Mouse (Mus musculus): ENCODE data around the gene Ddx3x. TPM values are rescaled to one million over a fixed set of nuclear protein-coding genes. Genes with fewer than 3 reads are reported as not detected.
A peak's percentile ranks its signal among the peaks of the same experiment; 100 is the strongest.

Gene Ddx3x
- polyA plus RNA-seq, 1 experiment from 2014 or later = 142 TPM

DNA sequence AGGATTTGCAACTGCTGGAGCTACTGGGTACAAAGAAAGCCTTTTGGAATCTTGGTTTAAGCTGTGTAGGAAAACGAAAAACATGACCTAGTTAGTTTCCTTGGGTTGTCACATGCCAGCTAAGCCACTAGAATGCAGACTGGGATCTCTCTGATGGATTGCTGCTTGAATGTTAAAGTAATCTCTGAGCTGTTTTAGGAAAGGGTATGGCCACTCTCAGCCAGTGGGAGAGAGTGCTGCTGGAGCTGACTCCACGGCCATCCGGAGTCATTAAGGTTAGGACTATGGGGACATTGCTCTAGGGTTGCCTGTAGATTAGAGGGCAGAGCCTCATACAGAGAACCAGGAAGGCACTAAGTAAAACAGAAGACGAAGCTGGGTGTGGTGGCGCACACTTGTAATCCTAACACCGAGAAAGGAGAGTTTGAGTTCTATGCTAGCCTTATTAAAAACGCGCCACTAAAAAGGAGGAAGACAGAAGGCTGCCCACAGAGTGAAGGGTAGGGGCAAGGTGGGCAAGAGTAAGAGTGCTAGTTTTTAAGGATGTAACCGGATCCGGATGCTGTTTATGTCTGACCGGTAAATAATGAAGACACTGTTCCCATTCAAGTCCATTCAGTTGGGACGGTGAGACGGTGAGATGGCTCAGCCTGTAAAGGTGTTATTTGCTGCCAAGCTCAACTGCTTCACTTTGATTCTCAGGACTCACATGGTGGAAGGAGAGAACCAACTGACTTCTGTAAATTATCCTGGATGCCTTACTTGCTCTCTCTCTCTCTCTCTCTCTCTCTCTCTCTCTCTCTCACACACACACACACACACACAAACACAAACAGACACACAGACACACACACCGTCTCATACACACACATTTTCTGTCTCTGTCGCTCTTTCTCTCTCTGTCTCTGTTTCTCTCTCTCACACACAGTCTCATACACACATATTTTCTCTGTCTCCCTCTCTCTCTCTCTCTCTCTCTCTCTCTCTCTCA lies 37.3 kb upstream of the Ddx3x start:
- peaks cover 15% of the 10 kb centered on the region; the same call in 1 of the 2 replicates for H3K4me1 ChIP-seq
- WGBS = 25% methylated on average over 15 of the region's 15 CpGs
- H3K27ac ChIP-seq = peak overlapping the region; percentile 99
- peak; percentile 28; the same call in 1 of the 2 replicates for ATAC-seq (ENCODE audit: insufficient number of reproducible peaks, insufficient read depth, low FRiP score, low TSS enrichment, low read depth)
- H3K4me2 ChIP-seq = peak overlapping the region; percentile 61
- H3K9ac ChIP-seq = peak overlapping the region; percentile 69
- peaks cover 59% of the 10 kb centered on the region for H3K27me3 ChIP-seq
- no peaks in the 10 kb centered on the region for H3K9me3 ChIP-seq
- peak overlapping the region; percentile 39 for H3K4me3 ChIP-seq
- H3K36me3 ChIP-seq = no peaks in the 10 kb centered on the region

DNA sequence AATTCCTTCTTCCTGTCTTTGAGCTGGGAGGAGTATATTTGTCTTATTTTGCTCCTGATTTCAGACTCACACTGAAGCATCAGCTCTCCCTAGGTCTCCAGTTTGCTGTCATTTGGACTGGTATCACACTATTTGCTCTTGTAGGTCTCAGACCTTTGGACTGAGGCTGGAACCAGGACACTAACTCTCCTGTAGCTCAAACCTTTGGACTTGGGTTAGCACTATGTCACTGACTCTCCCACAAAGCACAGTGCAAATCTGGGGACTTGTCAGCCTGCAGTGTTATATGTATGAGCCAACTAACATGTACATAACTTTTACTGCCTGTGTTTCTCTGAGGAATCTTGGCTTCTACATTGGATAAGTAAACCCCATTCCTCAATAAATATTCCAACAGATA lies 36.2 kb upstream of the Ddx3x start:
- no peak overlapping the region for H3K4me2 ChIP-seq
- H3K9me3 ChIP-seq = no peaks in the 10 kb centered on the region
- no peak overlapping the region for H3K9ac ChIP-seq
- peak overlapping the region; percentile 22; the same call in 1 of the 2 replicates for H3K27ac ChIP-seq
- peaks cover 15% of the 10 kb centered on the region; the same call in 1 of the 2 replicates for H3K4me1 ChIP-seq
- no peak overlapping the region for H3K4me3 ChIP-seq
- ATAC-seq (ENCODE audit: insufficient number of reproducible peaks, insufficient read depth, low FRiP score, low TSS enrichment, low read depth) = no peak
- peaks cover 48% of the 10 kb centered on the region for H3K27me3 ChIP-seq
- H3K36me3 ChIP-seq = no peaks in the 10 kb centered on the region

DNA sequence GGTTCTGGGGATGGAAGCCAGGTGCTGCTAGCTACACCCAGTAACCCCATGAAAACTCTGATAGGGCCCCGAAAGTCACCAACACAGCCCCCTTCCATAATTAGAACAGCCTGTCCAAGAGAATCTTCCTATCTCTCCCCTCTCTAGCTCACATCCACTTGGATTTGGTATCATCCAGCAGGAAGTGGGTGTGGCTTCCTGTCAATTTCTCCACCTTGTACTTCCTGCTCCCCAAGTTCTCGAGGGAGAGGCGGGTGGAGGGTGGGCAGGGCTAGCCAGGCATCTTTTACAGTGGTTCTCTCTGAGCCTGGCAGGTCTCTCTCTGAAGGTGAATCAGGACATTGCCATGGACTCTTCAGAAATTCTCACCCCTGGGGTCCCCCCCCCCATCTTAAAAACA lies 35.7 kb upstream of the Ddx3x start:
- H3K27me3 ChIP-seq = peaks cover 45% of the 10 kb centered on the region
- H3K27ac ChIP-seq = 0 out of 2 replicates have a peak overlapping the region, but pooled peaks have one; percentile 22
- H3K9ac ChIP-seq = no peak overlapping the region
- no peaks in the 10 kb centered on the region for H3K36me3 ChIP-seq
- peaks cover 15% of the 10 kb centered on the region; the same call in 1 of the 2 replicates for H3K4me1 ChIP-seq
- WGBS = 57% methylated on average over 3 of the region's 3 CpGs
- H3K4me3 ChIP-seq = no peak overlapping the region
- no peaks in the 10 kb centered on the region for H3K9me3 ChIP-seq
- no peak overlapping the region for H3K4me2 ChIP-seq
- ATAC-seq (ENCODE audit: insufficient number of reproducible peaks, insufficient read depth, low FRiP score, low TSS enrichment, low read depth) = no peak

DNA sequence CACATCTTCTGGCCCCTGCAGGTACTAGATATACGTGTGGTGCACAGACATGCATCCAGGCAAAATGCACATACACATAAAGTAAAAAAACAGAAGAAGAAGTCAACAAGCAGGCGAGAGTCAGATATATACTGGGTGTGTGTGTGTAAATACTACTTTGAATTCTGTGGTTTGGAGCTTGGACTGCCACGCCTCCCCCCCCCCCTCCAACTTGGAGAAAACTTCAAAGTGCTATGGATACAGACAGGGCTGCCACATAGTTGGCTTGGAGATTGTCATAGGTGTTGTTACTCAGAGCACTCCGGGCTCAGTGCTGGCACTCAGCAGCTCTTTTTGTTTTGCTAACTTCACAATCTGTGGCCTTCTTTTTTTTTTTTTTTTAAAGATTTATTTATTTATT lies 29.1 kb upstream of the Ddx3x start:
- Histone ChIP-seq H3K27ac (no peak overlapping the region), H3K4me2 (no peak overlapping the region), H3K9ac (no peak overlapping the region), H3K27me3 (peaks cover 11% of the 10 kb centered on the region; the same call in 1 of the 2 replicates), H3K36me3 (no peaks in the 10 kb centered on the region), H3K4me3 (no peak overlapping the region), H3K4me1 (no peaks in the 10 kb centered on the region), H3K9me3 (no peaks in the 10 kb centered on the region)
- no peak for ATAC-seq (ENCODE audit: insufficient number of reproducible peaks, insufficient read depth, low FRiP score, low TSS enrichment, low read depth)
- 67% methylated on average over 4 of the region's 4 CpGs for WGBS

DNA sequence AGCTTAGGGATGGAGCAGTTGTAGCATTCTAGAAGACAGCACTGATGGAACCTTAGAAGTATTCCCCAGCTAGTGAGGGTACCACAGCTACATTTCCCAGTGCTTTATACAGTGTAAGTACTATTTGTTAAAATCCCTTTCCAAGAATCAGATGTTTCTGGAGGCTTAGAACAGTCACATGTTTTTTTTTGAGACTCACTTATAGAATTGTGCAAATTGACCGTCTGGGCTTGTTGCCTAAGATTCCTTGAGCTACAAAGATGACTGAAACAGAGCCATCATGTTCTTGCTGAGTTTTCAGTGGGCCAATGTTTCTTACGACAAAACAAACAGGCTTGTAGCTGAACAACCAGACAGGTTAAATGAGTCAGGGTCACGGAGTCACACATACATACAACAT lies 26.5 kb upstream of the Ddx3x start:
- no peak overlapping the region for H3K4me2 ChIP-seq
- no peak overlapping the region for H3K4me3 ChIP-seq
- WGBS = 84% methylated on average over 3 of the region's 3 CpGs

DNA sequence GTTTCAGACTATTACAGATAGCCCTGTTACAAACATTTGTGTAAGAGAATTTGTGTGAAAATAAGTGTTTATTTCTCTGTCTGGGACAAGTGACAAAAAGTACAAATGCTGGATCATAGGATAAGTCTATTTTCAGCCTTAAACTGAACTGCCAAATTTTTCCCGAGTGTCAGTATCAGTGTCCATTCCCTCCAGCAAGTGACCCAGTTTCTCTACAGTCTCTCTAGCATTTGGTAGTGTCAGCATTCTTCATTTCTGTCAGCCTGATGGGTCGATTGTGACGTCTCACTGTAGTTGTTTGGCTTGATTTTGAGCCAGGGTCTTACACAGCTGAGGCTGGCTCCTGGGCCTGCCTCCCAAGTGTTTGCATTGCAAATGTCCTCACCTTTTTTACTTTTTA lies 17.4 kb upstream of the Ddx3x start:
- H3K27me3 ChIP-seq = no peaks in the 10 kb centered on the region; the same call in 1 of the 2 replicates
- 71% methylated on average over 3 of the region's 3 CpGs for WGBS

More for the DNA sequence above, 26.5 kb upstream of the Ddx3x start:
- Histone ChIP-seq H3K27me3 (peaks cover 11% of the 10 kb centered on the region; the same call in 1 of the 2 replicates), H3K36me3 (no peaks in the 10 kb centered on the region), H3K9me3 (no peaks in the 10 kb centered on the region), H3K9ac (no peak overlapping the region), H3K4me1 (no peaks in the 10 kb centered on the region), H3K27ac (no peak overlapping the region)
- no peak for ATAC-seq (ENCODE audit: insufficient number of reproducible peaks, insufficient read depth, low FRiP score, low TSS enrichment, low read depth)

DNA sequence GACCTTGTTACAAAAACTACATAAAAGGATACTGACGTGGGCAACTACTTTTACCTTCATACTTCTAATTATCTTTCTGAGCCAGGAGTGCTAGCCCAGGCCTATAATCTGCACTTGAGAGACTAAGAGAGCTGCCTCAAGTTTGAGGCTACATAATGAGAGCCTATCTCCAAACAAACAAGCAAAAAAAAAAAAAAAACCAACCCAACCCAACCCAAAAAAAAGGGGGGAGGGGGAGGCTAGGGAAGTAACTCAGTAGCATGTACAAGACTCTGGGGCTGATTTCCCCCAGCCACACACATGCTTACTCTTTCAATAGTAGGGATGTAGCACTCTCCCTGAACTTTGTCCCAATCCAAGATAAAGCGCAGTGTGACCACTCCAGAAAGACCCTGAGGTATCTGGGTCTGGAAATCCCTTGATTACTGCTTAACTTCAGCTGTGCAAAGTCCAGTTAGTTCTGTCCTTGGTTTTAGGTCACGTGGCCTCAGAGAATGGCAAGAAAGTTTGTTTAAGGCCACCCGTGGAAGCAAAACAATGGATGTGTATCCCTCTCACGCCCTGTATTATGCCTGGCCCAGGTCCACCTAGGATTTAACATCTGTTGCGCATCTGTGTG lies 5.1 kb upstream of the Ddx3x start:
- no peaks in the 10 kb centered on the region for H3K4me1 ChIP-seq
- 69% methylated on average over 6 of the region's 6 CpGs for WGBS

More for the DNA sequence above, 17.4 kb upstream of the Ddx3x start:
- Histone ChIP-seq H3K9ac (no peak overlapping the region), H3K9me3 (no peaks in the 10 kb centered on the region), H3K36me3 (no peaks in the 10 kb centered on the region), H3K4me2 (no peak overlapping the region), H3K4me1 (no peaks in the 10 kb centered on the region), H3K4me3 (no peak overlapping the region), H3K27ac (no peak overlapping the region)
- no peak for ATAC-seq (ENCODE audit: insufficient number of reproducible peaks, insufficient read depth, low FRiP score, low TSS enrichment, low read depth)

DNA sequence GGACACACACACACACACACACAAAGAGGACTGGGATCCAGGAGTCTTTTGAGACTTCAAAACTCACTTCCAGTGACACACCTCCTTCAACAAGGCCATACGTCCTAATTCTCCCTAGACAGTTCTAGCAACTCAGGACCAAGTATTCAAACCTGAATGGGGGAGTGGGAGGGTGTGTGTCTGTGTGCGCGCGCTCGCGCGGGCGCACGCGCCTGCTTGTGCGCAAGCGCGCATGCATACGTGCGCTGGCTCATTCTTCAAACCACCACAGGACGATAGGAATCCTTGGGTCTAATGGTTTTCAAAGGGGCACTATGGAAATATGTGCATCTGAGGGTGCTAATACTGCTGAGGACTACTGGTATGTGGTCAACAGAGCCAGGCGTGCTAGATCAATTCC lies 1.8 kb upstream of the Ddx3x start:
- 78% methylated on average over 17 of the region's 17 CpGs for WGBS
- H3K36me3 ChIP-seq = no peaks in the 10 kb centered on the region; the same call in 1 of the 2 replicates

More for the DNA sequence above, 5.1 kb upstream of the Ddx3x start:
- Histone ChIP-seq H3K4me2 (no peak overlapping the region), H3K36me3 (no peaks in the 10 kb centered on the region), H3K4me3 (no peak overlapping the region), H3K9me3 (no peaks in the 10 kb centered on the region), H3K27me3 (peaks cover 5% of the 10 kb centered on the region; the same call in 1 of the 2 replicates), H3K9ac (no peak overlapping the region), H3K27ac (no peak overlapping the region)
- no peak for ATAC-seq (ENCODE audit: insufficient number of reproducible peaks, insufficient read depth, low FRiP score, low TSS enrichment, low read depth)

DNA sequence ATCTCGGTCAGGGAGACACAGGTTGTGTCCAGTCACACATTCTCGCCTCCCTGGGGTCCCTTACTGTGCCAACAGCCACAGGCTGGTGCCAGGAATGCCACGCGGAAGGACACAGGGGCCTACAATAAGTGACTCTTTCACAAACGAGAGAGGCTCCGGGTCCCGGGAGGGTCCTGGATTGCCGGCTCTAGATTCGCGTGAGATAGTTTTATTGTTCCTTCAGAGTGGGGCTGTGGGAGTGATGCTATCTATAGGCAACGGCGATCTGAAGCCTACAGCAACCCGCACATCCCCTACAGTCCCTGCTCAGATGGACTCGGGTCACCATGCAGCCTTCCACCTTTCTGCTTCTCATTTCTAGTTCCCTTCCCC lies 747 bp upstream of the Ddx3x start:
- H3K27ac ChIP-seq = peak overlapping the region; percentile 99
- no peaks in the 10 kb centered on the region for H3K9me3 ChIP-seq
- H3K4me3 ChIP-seq = peak overlapping the region; percentile 77
- peak overlapping the region; percentile 71 for H3K4me2 ChIP-seq
- peaks cover 5% of the 10 kb centered on the region; the same call in 1 of the 2 replicates for H3K27me3 ChIP-seq
- WGBS = 2% methylated on average over 14 of the region's 14 CpGs
- H3K36me3 ChIP-seq = peaks cover 7% of the 10 kb centered on the region
- ATAC-seq (ENCODE audit: insufficient number of reproducible peaks, insufficient read depth, low FRiP score, low TSS enrichment, low read depth) = peak; percentile 1; the same call in 1 of the 2 replicates
- H3K9ac ChIP-seq = peak overlapping the region; percentile 98
- peaks cover 6% of the 10 kb centered on the region; the same call in 1 of the 2 replicates for H3K4me1 ChIP-seq

More for the DNA sequence above, 1.8 kb upstream of the Ddx3x start:
- Histone ChIP-seq H3K27me3 (peaks cover 5% of the 10 kb centered on the region; the same call in 1 of the 2 replicates), H3K9me3 (no peaks in the 10 kb centered on the region), H3K27ac (no peak overlapping the region), H3K4me2 (no peak overlapping the region), H3K4me3 (no peak overlapping the region), H3K4me1 (peaks cover 2% of the 10 kb centered on the region; the same call in 1 of the 2 replicates), H3K9ac (no peak overlapping the region)
- ATAC-seq (ENCODE audit: insufficient number of reproducible peaks, insufficient read depth, low FRiP score, low TSS enrichment, low read depth) = no peak

DNA sequence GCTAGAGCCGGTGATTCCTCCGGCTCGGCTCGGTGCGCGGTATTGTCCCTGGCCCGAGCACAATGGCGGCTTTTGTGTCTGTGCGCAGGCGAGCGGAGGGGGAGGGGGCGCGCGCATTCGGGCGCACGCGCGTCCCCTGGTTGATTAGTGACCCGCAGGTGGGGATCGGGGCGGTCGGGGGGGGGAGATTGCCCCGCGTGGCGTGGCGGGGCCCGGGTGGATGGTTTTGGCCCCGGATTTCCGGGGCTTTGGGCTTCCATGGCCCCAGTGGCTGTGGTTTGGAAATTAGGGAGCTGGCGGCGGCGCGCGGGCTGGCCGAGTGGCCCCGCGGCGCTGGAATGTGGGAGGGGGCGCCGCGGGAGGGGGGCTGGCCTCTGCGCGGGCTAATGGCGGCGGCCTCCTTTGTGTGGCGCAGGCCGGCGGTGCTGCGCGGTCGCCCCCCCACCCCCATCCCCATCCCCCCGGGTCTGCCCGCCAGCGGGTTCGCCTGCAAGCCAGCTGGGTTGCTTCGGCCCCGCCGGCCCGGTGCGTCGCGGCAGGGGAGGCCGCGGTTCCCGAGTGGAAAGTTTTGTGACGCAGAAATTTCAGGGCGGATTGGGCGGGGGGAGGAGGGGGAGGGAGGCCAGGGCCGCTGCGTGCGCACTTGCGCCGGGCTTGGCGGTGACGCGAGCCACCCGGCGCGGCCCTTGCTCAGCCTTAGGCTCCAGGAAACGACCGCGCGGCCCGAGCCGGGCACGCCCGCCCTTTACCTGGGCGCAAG lies 739 bp downstream of the Ddx3x start:
- H3K27ac ChIP-seq = peak overlapping the region; percentile 99
- peak overlapping the region; percentile 77 for H3K4me3 ChIP-seq
- no peaks in the 10 kb centered on the region; the same call in 1 of the 2 replicates for H3K27me3 ChIP-seq
- no peaks in the 10 kb centered on the region for H3K9me3 ChIP-seq
- peaks cover 18% of the 10 kb centered on the region for H3K36me3 ChIP-seq
- H3K4me1 ChIP-seq = peaks cover 6% of the 10 kb centered on the region; the same call in 1 of the 2 replicates
- under 1% methylated on average over 56 of the region's 89 CpGs for WGBS
- peak; percentile 68 for ATAC-seq (ENCODE audit: insufficient number of reproducible peaks, insufficient read depth, low FRiP score, low TSS enrichment, low read depth)
- H3K9ac ChIP-seq = peak overlapping the region; percentile 98
- H3K4me2 ChIP-seq = peak overlapping the region; percentile 71

Data from embryonic facial prominence, embryonic 13.5 days (tissue).